Mouse (Mus musculus): ENCODE data around the gene Ankrd22.

GRCm38 (mm10) chr19:34138720-34139430 is 27.0 kb downstream of the Ankrd22 start:
- no peak for TF ChIP-seq POLR2A (IDR thresholded peaks at IDR 0.05; ENCODE audit: borderline replicate concordance, insufficient read depth, low read length)
- no peak for TF ChIP-seq CTCF (IDR thresholded peaks at IDR 0.05; ENCODE audit: borderline replicate concordance, insufficient read depth, low read depth, low read length)

Measured in cerebellum, adult 2 months (tissue).